Mouse (Mus musculus) mouse embryonic stem cell (cell line): ENCODE measurements at regions not wholly inside any gene's neighbourhood (a gene's known extent, or its start where the extent isn't known, plus 50 kb on each side); places are given as distances from the start of the nearest gene placed in this dataset.

Experiments
- in situ Hi-C, 2 experiments: fragments of 300-500 bp; cut with MboI; formaldehyde crosslinking; loops; 1 replicate in 1 of 2; 3 replicates in 1 of 2; pipeline ENCODE4 v1.14.3; 2019 to 2020; ENCODE audit warnings: low sequenced_read_pairs in 2 of 2, low pct_unique_long_range_greater_than_20kb in 1 of 2, mixed read lengths in 1 of 2; ENCODE audit not compliant: unreplicated experiment in 1 of 2

GRCm38 (mm10) chr7:68472800-68473199, 199.2 kb downstream of the Fam169b start:
- in situ Hi-C loops: loop anchor here in 1 of 2 experiments (5.0 kb wide), 1 partner anchor 100 kb away; no protein-coding TSS in a partner anchor

- in situ Hi-C loops: loop anchor here in 1 of 2 experiments (5.0 kb wide), 1 partner anchor 99 kb away; no protein-coding TSS in a partner anchor
Observed at GRCm38 (mm10) chr7:68470983-68471382, 197.3 kb downstream of the Fam169b start.

DNA sequence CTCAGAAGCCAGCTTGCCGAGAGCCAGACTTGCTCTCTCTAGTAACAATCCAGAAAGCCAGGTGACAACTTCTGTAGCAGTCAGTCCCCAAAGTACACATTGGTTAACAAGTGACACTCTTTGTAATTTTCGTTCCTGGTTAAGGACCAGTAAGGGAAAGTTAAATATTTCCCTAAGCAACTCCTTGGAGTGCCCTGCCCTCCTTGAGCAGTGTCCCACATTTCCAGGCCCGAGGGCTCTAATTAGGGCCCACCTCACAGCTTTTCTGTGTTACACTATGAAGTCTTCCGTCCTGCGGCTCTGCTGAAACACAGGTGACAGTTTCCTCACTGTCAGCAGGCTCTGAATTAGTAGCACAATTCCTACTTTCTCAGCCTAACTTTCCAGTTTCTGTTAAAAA, 194.9 kb downstream of the Fam169b start:
- in situ Hi-C loops: no loop called here

DNA sequence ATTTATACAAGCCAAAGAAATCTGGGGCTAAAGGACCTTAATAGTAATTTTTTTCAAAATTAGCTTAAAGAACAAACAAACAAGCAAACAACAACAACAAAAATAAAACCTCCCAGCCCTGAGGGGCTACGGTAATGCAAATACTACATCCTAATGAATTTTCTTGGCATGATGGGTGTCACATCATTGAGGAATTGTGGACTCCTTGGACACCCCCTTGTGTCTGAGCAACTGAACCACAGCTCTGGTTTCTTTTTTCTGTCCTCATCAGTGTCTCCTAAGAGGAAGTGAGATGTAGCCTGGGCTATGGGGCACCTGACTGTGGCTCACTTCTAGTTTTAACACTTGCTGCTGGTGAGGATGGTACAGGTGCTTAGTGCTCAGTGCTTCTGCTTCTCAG, 184.2 kb downstream of the Fam169b start:
- in situ Hi-C loops: no loop called here

- in situ Hi-C loops: no loop called here
Observed at GRCm38 (mm10) chr7:68455451-68455850, 181.8 kb downstream of the Fam169b start.

- in situ Hi-C loops: no loop called here
Observed at GRCm38 (mm10) chr7:68453028-68453692, 179.5 kb downstream of the Fam169b start.

DNA sequence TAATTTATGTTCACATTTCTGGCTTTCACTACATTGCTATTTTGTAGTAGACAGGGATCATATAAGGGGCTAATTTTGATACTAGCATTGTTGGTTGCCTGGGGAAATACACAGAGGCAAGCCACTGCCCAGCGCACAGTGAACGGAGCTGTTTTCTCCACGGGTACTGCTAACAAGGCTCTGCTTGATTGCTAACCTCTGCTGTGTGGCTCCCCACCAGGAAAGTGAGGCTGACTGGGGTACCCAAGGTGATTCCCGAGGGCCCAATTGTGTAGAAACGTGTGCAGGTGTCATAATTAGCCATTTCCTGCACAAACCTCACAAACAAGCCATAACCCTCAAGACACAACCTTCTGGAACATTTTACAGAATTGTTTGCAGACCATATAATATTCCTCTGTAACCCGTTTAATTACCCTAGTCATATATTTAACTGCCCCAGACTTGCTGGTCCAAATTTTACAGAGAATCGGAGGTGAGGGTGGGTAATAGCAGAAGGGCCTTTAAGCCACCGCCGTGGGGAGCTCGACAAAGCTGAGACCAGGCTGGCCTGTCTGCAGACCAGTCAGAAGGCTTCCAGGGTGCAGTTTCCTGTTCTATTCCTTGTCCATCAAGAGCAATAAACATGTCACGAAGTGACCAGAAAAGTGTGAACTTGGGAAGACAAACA, 170.9 kb downstream of the Fam169b start:
- in situ Hi-C loops: no loop called here

GRCm38 (mm10) chr7:68440661-68441150, 167.1 kb downstream of the Fam169b start:
- in situ Hi-C loops: no loop called here

DNA sequence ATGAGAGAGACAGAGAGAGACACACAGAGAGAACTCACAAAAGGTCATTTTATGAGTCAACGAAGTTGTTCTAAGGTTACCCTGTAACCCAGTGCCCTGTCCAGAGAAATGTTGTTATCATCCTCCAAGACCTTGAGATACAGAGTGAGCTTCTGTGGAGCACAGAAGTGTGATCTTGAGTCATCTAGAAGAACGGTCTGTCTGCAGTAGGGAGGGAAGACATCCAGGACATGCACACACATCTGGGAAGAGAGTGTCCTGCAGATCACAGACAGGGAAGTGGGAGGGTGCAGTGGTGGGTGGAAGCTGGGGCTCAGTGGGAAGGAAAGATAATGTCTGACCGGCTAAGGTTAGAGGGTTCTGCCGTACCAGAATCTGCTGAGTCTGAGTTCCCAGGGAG, 155.3 kb downstream of the Fam169b start:
- in situ Hi-C loops: no loop called here

GRCm38 (mm10) chr7:68415890-68416289, 142.3 kb downstream of the Fam169b start:
- in situ Hi-C loops: no loop called here

- in situ Hi-C loops: no loop called here
Observed at GRCm38 (mm10) chr7:68412786-68413185, 139.1 kb downstream of the Fam169b start.
